Mouse (Mus musculus) splenic B cell, adult 2 months (primary cell): ENCODE measurements around the gene Zfp593.

ENCODE experiments used
- DNase-seq: peaks from one replicate; pipeline ENCODE4 v3.0.0-alpha.2; 2011; ENCODE audit warnings: low read depth, low spot score
- H3K27me3 ChIP-seq: 2 replicates; pipeline ENCODE4 v1.6.1; 2012; ENCODE audit warnings: mild to moderate bottlenecking, low read length, moderate library complexity, mixed read lengths; ENCODE audit not compliant: control insufficient read depth, poor library complexity, insufficient read depth, severe bottlenecking
- H3K36me3 ChIP-seq: 2 replicates; pipeline ENCODE4 v1.6.1; 2012; ENCODE audit warnings: mild to moderate bottlenecking, low read length, moderate library complexity, mixed read lengths; ENCODE audit not compliant: control insufficient read depth, poor library complexity, insufficient read depth, severe bottlenecking

Zfp593 gene

DNA sequence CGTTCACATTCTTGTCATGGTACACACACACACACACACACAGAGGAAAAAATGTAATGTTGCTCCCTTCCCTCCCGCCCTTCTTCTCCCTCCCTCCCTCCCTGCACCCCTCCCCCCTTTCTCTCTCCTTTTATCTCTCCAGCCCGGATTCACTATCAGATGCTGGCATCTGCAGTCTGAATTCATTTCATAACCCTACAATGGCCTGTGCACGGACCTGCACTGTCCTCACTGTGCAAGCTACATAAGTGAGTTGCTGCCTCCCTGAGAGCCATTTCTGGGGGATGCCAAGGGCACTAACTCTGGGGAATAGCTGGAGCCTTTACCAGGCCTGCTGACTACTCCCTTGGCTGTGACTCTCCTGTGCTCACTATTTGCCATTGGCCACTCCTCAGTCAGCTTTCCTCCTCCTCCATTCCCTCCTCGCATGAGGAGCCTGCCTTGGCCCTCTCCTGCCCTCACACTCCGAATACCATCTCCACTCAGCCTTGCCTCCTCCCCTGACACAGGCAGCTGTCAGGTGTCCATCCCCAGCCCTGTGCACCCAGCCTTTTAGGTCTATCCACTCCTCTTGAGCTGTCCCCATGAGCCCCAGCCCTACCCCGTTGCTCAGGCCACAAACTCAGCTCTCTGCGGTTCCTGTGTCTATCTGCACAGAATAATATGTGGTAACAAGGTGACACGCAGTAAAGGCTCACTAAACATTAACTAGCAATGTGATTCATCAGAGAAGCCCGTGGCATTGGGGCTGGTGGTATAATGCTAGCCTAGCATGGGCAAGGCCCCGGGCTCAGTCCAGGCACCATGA, 22.4 kb downstream of the Zfp593 start:
- DNase-seq, result no peak
- Histone ChIP-seq H3K27me3 (no peaks in the 10 kb centered on the region), H3K36me3 (no peaks in the 10 kb centered on the region)

DNA sequence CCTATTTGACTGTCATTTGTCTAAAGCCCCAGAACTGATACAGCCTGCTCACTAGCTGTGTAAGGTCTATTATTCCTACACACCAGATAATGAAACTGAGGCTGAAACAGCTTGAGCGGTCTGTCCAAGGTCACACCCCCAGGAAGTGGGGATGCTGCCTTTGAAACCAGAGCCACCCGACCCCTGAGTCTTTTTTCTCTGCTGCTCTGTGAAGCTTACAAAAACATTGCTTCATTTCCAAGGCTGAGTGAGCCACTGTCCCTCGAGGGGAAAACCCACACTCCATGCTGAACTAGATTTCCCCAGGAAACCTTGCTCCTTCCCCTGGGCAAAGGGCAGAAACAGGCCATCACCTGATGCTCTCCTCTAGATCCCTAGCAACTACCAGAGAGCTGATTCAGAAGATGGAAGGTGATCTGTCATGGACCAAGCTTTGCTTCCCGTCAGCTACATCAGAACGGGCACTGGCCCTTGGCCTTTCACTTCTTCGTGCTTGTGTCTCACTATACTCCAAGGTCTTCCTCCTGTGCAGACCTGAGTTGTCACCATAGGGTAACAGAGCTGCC, 38.8 kb downstream of the Zfp593 start:
- no peaks in the 10 kb centered on the region for H3K27me3 ChIP-seq
- no peak for DNase-seq
- no peaks in the 10 kb centered on the region for H3K36me3 ChIP-seq

DNA sequence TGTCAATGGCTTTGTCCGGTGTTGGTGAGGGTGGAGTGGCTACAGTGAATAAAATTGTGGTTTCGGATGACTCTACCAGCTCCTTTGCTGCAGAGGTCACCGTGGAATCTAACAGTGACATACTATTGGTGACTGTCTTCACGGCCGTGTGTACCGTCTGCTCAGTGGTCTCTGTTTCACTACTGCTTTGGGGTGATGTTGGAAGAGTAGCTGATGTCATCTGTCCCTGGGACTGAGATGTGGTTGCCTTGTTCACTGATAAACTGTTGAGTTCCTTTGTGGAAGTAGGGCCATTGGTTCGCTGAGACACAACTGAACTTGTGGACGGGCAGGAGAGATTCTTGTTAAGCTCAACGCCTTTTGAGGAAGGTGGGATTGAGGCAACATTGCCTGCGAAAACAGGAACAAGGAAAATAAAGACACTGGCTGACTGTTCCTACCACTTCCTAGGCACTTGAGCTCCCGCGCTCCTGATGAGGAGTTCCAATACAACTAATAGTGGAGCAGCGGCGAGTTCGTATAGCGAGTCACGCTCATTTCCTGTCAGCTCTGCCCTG, 42.0 kb downstream of the Zfp593 start:
- DNase-seq, result no peak
- Histone ChIP-seq H3K27me3 (no peaks in the 10 kb centered on the region), H3K36me3 (no peaks in the 10 kb centered on the region)

GRCm38 (mm10) chr4:134202904-134203303, 42.5 kb downstream of the Zfp593 start, which contains the start of gene Gm7534:
Gene Gm7534 (minus strand): TSS chr4:134203004.
- Histone ChIP-seq H3K27me3 (no peaks in the 10 kb centered on the region), H3K36me3 (no peaks in the 10 kb centered on the region)
- no peak for DNase-seq

GRCm38 (mm10) chr4:134199371-134199770, 46.0 kb downstream of the Zfp593 start:
- H3K36me3 ChIP-seq, result no peaks in the 10 kb centered on the region
- DNase-seq, result no peak
- no peaks in the 10 kb centered on the region for H3K27me3 ChIP-seq
